Mouse (Mus musculus): Measurements from ENCODE around the gene Mrpl50.
"Not testable (repeated sequence)": the region's sequence is repeated elsewhere in the genome, so short reads cannot be mapped to it uniquely, and the experiment has no call there.

Mrpl50 gene

GRCm38 (mm10) chr4:49509183-49509582 is 11.7 kb downstream of the Mrpl50 start:
- in situ Hi-C loops (cut with MboI): no loop called here

- in situ Hi-C loops (cut with MboI): no loop called here
Measured at GRCm38 (mm10) chr4:49506386-49506785, 14.5 kb downstream of the Mrpl50 start, which contains the start of gene Baat. Gene Baat (minus strand): TSS chr4:49506557.

DNA sequence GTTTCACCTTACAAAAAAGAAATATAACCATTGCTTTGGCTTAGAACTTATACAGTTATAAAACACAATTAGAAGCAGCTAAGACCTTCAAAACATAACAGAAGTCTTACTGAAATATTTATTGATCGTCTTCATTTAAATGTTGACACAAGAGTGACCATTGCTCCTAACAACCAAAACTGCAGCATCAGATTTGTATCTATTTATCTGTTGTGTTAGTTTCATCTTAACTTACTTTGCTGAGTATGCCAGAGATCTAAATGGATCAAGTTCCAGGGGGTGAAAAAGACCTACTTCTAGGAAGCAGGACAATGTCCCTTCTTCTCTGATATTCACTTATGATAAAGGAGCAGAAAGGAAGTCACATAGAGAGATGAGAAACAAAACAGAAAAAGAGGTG is 17.3 kb downstream of the Mrpl50 start:
- in situ Hi-C loops (cut with MboI): no loop called here

DNA sequence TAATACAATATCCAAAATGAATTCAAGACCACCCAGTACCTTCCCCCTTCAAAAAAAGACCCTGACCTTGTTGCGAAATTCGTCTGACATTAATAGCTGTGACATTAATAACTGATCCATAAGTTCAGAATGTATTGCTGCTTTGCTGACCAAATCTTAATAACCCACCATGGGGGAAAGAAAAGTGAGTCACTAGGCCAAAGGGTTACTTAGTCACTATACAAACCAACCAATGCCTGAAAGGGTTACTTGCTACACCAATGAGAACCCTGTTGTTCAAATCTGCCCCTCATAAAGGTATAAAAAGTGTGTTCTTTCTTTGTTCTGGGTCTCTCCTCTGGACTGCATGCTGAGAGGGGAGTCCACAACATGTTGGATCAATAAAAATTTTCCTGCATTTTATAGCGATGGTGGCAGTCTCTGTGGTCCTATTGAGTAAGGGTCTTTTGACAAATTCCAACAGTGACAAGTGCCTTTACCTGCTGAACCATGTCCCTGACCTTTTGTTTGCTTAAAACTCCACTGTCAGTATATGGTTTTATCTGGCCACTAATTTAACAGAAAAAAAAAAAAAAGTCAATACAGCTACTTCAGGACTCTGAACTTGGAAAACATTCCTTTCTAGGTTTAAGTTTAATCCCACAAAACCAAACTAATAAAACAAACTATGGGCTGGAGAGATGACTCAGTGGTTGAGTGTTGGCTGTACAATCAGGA is 34.8 kb downstream of the Mrpl50 start:
- in situ Hi-C loops (cut with MboI): not testable (repeated sequence)

DNA sequence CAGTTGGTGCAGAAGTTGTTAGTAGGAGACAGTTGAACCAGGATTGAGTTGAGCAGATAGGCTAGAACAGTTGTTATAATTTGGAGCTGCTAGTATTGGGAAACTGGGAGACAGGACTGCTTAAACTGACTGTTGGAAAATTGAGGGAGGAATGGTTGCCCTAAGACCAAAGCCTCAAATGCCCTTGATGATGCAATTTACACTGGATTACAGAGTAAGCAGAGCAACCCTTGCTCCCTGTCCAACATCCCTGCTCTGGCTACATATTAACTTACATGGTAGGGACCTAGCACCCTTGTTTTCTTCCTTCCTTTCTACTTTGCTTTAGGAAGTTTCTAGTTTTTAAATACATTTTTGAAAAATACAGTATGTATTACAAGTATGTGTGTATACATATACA is 35.5 kb downstream of the Mrpl50 start:
- in situ Hi-C loops (cut with MboI): no loop called here

GRCm38 (mm10) chr4:49480896-49481295 is 40.0 kb downstream of the Mrpl50 start:
- in situ Hi-C loops (cut with MboI): no loop called here

GRCm38 (mm10) chr4:49480104-49480760 is 40.7 kb downstream of the Mrpl50 start:
- in situ Hi-C loops (cut with MboI): no loop called here

- in situ Hi-C loops (cut with MboI): not testable (repeated sequence)
Measured at GRCm38 (mm10) chr4:49479035-49479434, 41.9 kb downstream of the Mrpl50 start.

DNA sequence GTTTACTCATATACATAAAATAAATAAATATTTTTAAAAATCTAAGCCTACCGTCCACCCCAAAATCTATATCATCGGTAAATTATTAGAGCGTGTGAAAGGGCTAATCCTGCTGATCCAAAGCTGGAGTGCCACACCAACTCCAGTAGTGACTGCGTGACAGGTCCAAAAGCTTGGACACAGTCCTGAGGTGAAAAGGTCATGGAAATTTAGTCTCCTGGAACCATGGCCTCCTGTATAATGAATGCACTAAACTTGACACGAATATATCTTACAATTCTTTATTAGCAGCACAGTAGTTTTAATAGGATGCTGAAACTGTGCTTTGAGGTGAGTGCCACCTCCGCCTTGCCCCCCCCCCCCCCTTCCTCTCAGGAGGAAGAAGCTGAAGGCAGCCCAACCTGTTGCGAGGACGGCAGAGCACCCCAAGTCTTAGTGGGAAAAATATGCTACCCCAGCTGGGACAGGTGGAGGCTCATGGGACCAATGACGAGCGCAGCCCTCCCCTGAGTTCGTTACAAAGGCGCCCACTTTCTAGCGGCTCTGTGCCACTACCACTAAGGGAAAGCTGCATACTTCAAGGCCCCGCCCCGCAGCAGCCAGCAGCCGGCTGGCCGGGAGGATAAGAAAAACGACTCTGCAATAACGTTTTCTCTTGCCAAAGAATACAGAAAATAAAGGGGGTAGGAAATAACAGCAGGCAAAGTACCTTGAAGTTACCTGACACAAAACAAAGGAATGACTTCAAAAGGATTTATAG is 42.6 kb downstream of the Mrpl50 start:
- in situ Hi-C loops (cut with MboI): no loop called here

DNA sequence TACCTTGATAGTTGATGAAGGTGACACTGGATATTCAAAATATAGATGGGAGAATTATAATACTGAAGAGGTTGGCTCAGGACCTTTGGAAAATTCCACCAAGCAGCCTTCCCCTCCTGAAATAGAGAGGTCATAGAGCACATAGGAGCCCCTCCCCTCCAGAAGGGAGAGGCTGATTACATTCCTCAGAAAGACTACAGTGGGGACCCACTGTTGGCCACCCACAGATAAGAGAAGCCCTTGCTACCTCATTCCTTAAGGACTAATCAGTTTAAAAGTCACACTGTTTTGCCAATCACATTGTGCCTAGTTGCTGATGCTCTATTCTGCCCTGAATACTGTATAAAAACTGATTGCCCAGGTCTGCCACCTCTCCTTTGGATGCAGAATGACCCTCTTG is 46.3 kb downstream of the Mrpl50 start:
- in situ Hi-C loops (cut with MboI): no loop called here

DNA sequence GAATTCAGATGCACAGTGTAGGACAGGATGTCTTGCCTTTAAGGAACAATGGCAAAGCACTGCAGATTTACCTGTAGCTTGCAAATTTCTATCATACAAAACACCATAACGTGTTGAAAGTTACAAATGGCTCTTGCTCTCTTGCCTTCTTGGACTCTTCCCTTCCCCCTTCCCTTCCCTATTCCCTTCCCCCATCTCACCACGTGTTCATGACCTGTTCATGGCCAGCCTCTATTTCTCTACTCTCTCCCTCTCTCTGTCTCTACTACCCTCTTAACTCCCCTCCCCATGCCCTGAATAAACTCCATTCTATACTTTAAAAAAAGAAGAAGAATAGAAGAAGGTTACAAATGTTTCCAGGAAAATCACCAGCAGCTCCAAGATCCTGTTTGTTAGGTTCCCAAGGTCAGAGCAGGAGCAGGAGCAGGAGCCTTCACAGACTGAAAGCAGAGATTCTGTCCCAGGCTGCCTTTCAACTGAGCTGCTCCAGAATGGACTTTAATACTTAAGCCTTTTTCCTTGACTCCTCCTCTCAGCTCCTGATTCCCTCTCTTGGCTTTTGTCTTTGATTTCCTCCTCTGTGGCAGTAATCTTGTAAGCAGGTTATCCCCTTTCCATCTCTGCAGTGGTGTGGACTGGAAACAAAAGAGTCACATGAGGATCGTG is 47.3 kb downstream of the Mrpl50 start, which contains the start of gene Acnat1:
Gene Acnat1 (minus strand): TSS at position 478 of the 666 bp plus-strand sequence.
- in situ Hi-C loops (cut with MboI): no loop called here

DNA sequence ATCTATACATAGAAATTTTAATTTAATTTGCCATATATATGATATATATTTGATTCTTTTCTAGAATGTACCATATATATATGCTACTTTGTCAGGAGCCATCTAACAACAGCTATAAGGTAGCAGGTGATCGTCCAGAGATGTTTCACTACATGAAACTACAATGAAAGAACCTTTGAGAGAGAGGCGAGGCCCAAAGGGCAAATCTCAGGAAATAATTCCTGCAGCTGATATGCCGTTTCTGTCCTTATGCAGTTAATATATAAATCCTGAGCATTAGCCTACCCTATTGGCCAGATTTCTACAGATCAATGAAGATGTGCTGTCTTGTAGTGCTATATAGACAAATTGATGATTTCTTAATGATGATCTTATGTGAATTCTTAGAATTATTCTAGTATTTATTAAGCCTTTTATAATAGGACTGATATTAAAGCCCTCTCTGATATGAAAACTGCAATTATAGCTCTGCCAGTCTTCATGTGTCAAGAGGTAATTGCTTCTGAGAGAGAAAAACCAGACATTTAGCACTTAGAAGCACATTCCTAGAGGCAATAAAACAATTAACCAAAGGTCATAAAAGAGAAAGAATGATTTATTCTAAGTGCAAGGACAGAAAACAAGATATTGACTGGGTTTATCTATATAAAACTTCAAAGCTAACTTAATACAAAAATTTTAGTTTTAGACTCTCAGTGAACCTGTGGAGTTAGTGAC is 51.3 kb downstream of the Mrpl50 start:
- in situ Hi-C loops (cut with MboI): no loop called here

DNA sequence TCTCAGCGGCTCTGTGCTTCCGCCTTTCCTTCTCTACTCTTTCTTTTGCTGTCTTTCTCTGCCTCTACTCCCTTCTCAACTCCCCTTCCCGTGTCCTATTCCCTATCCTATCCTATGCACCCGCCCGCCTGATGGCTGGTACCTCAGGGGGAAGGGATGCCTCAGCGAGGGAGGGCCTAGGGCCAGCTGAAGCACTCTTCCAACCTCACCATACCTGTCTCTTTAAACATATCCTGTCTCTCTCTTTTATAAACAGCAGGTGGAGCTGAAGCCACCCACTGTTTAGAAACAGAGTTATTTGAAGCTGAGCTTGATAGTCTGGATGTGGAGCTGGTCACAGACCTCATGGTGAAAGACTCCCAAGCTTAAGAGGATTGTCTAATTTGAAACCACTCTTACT is 53.5 kb downstream of the Mrpl50 start:
- in situ Hi-C loops (cut with MboI): no loop called here

Measured in mature B cell (primary cell).